Mouse (Mus musculus): ENCODE results near the gene Atp6v0e. TPM values are rescaled to one million over a fixed set of nuclear protein-coding genes. Genes with fewer than 3 reads are reported as not detected.
A peak's percentile ranks its signal among the peaks of the same experiment; 100 is the strongest.

The Atp6v0e gene
- polyA plus RNA-seq (2015; fragmentation: Nextera tagmentation; extraction: Ambion mirVana) = 141 and 154 TPM in 2 replicates

GRCm38 (mm10) chr17:26662978-26663683, at the start of gene Atp6v0e:
Atp6v0e (plus strand) TSS chr17:26663231.
- Histone ChIP-seq H3K4me3 (replicated peaks) (peak within 1 kb of the TSS; percentile 72), H3K9me3 (replicated peaks) (no peaks in the 10 kb centered on the region), H3K9ac (peak within 1 kb of the TSS; percentile 43), H3K27ac (replicated peaks) (0 out of 2 replicates have a peak within 1 kb of the TSS, but pooled peaks have one; percentile 26), H3K36me3 (replicated peaks) (no peaks in the 10 kb centered on the region), H3K27me3 (peaks cover 14% of the 10 kb centered on the region), H3K4me1 (replicated peaks) (peaks cover 28% of the 10 kb centered on the region), H3K4me2 (peak within 1 kb of the TSS; percentile 73)
- peak; percentile 71 for ATAC-seq (ENCODE audit: insufficient read depth)
- 2% methylated on average over 28 of the region's 28 CpGs for WGBS (ENCODE audit: insufficient replicate concordance)

- H3K9ac ChIP-seq = no peak overlapping the region
- no peak for ATAC-seq (ENCODE audit: insufficient read depth)
- no peaks in the 10 kb centered on the region for H3K27me3 ChIP-seq
- no peak overlapping the region for H3K4me2 ChIP-seq
- peaks cover 9% of the 10 kb centered on the region for H3K4me1 ChIP-seq (replicated peaks)
- 0 out of 2 replicates have a peak, but pooled peaks cover 3% of the 10 kb centered on the region for H3K36me3 ChIP-seq (replicated peaks)
- 68% methylated on average over 6 of the region's 6 CpGs for WGBS (ENCODE audit: insufficient replicate concordance)
- H3K27ac ChIP-seq (replicated peaks) = no peak overlapping the region
- H3K4me3 ChIP-seq (replicated peaks) = no peak overlapping the region
- H3K9me3 ChIP-seq (replicated peaks) = no peaks in the 10 kb centered on the region
These were observed 48.7 kb upstream of the Atp6v0e start for GRCm38 (mm10) chr17:26614286-26614685.

- WGBS (ENCODE audit: insufficient replicate concordance) = 71% methylated on average over 9 of the region's 9 CpGs
These were observed 48.1 kb upstream of the Atp6v0e start for GRCm38 (mm10) chr17:26614708-26615486.

GRCm38 (mm10) chr17:26616696-26617095, 46.3 kb upstream of the Atp6v0e start:
- 0 out of 2 replicates have a peak overlapping the region, but pooled peaks have one; percentile 11 for H3K27ac ChIP-seq (replicated peaks)

More at GRCm38 (mm10) chr17:26614708-26615486, 48.1 kb upstream of the Atp6v0e start:
- H3K9me3 ChIP-seq (replicated peaks) = no peaks in the 10 kb centered on the region
- no peak overlapping the region for H3K4me2 ChIP-seq
- peaks cover 9% of the 10 kb centered on the region for H3K4me1 ChIP-seq (replicated peaks)
- H3K9ac ChIP-seq = no peak overlapping the region
- no peak overlapping the region for H3K4me3 ChIP-seq (replicated peaks)
- no peak overlapping the region for H3K27ac ChIP-seq (replicated peaks)
- no peak for ATAC-seq (ENCODE audit: insufficient read depth)
- no peaks in the 10 kb centered on the region for H3K27me3 ChIP-seq
- 0 out of 2 replicates have a peak, but pooled peaks cover 3% of the 10 kb centered on the region for H3K36me3 ChIP-seq (replicated peaks)

GRCm38 (mm10) chr17:26618498-26618897, 44.5 kb upstream of the Atp6v0e start:
- no peaks in the 10 kb centered on the region for H3K9me3 ChIP-seq (replicated peaks)
- H3K4me2 ChIP-seq = no peak overlapping the region
- 71% methylated on average over 5 of the region's 5 CpGs for WGBS (ENCODE audit: insufficient replicate concordance)
- H3K4me3 ChIP-seq (replicated peaks) = no peak overlapping the region
- 0 out of 2 replicates have a peak, but pooled peaks cover 3% of the 10 kb centered on the region for H3K36me3 ChIP-seq (replicated peaks)
- H3K27me3 ChIP-seq = no peaks in the 10 kb centered on the region
- peaks cover 14% of the 10 kb centered on the region for H3K4me1 ChIP-seq (replicated peaks)
- ATAC-seq (ENCODE audit: insufficient read depth) = no peak
- H3K27ac ChIP-seq (replicated peaks) = no peak overlapping the region
- no peak overlapping the region for H3K9ac ChIP-seq

More at GRCm38 (mm10) chr17:26616696-26617095, 46.3 kb upstream of the Atp6v0e start:
- Histone ChIP-seq H3K36me3 (replicated peaks) (0 out of 2 replicates have a peak, but pooled peaks cover 3% of the 10 kb centered on the region), H3K4me2 (no peak overlapping the region), H3K27me3 (no peaks in the 10 kb centered on the region), H3K4me3 (replicated peaks) (no peak overlapping the region), H3K4me1 (replicated peaks) (peaks cover 11% of the 10 kb centered on the region), H3K9ac (no peak overlapping the region), H3K9me3 (replicated peaks) (no peaks in the 10 kb centered on the region)
- peak; percentile 81 for ATAC-seq (ENCODE audit: insufficient read depth)
- 51% methylated on average over 2 of the region's 2 CpGs for WGBS (ENCODE audit: insufficient replicate concordance)

- whole genome bisulfite sequencing (ENCODE audit: insufficient replicate concordance) = 72% methylated on average over 6 of the region's 6 CpGs
- no peak for ATAC-seq (ENCODE audit: insufficient read depth)
- no peak overlapping the region for H3K4me2 ChIP-seq
- no peak overlapping the region for H3K4me3 ChIP-seq (replicated peaks)
- peaks cover 14% of the 10 kb centered on the region for H3K4me1 ChIP-seq (replicated peaks)
- no peak overlapping the region for H3K27ac ChIP-seq (replicated peaks)
- no peak overlapping the region for H3K9ac ChIP-seq
- H3K36me3 ChIP-seq (replicated peaks) = peaks cover 3% of the 10 kb centered on the region; the same call in 1 of the 2 replicates
- no peaks in the 10 kb centered on the region for H3K9me3 ChIP-seq (replicated peaks)
- H3K27me3 ChIP-seq = no peaks in the 10 kb centered on the region
These were observed 43.5 kb upstream of the Atp6v0e start for GRCm38 (mm10) chr17:26619577-26619976.

- Histone ChIP-seq H3K9me3 (replicated peaks) (no peaks in the 10 kb centered on the region), H3K36me3 (replicated peaks) (peaks cover 9% of the 10 kb centered on the region; the same call in 1 of the 2 replicates), H3K27me3 (no peaks in the 10 kb centered on the region), H3K4me3 (replicated peaks) (no peak overlapping the region), H3K4me1 (replicated peaks) (peaks cover 14% of the 10 kb centered on the region), H3K9ac (no peak overlapping the region), H3K4me2 (no peak overlapping the region), H3K27ac (replicated peaks) (no peak overlapping the region)
- 75% methylated on average over 6 of the region's 6 CpGs for WGBS (ENCODE audit: insufficient replicate concordance)
- no peak for ATAC-seq (ENCODE audit: insufficient read depth)
These were observed 42.7 kb upstream of the Atp6v0e start for GRCm38 (mm10) chr17:26620292-26620691.

GRCm38 (mm10) chr17:26620786-26621766, 42.0 kb upstream of the Atp6v0e start:
- Histone ChIP-seq H3K4me1 (replicated peaks) (peaks cover 14% of the 10 kb centered on the region), H3K27me3 (no peaks in the 10 kb centered on the region), H3K9me3 (replicated peaks) (no peaks in the 10 kb centered on the region), H3K4me3 (replicated peaks) (no peak overlapping the region), H3K9ac (no peak overlapping the region), H3K4me2 (no peak overlapping the region), H3K36me3 (replicated peaks) (peaks cover 17% of the 10 kb centered on the region; the same call in 1 of the 2 replicates), H3K27ac (replicated peaks) (no peak overlapping the region)
- 75% methylated on average over 17 of the region's 17 CpGs for WGBS (ENCODE audit: insufficient replicate concordance)
- no peak for ATAC-seq (ENCODE audit: insufficient read depth)

GRCm38 (mm10) chr17:26621912-26622311, 41.1 kb upstream of the Atp6v0e start:
- peaks cover 9% of the 10 kb centered on the region for H3K4me1 ChIP-seq (replicated peaks)
- H3K27ac ChIP-seq (replicated peaks) = no peak overlapping the region
- ATAC-seq (ENCODE audit: insufficient read depth) = no peak
- H3K36me3 ChIP-seq (replicated peaks) = peaks cover 22% of the 10 kb centered on the region
- H3K4me3 ChIP-seq (replicated peaks) = no peak overlapping the region
- 63% methylated on average over 5 of the region's 5 CpGs for WGBS (ENCODE audit: insufficient replicate concordance)
- H3K9ac ChIP-seq = no peak overlapping the region
- no peak overlapping the region for H3K4me2 ChIP-seq
- H3K27me3 ChIP-seq = no peaks in the 10 kb centered on the region
- no peaks in the 10 kb centered on the region for H3K9me3 ChIP-seq (replicated peaks)

- 74% methylated on average over 6 of the region's 6 CpGs for WGBS (ENCODE audit: insufficient replicate concordance)
- H3K27ac ChIP-seq (replicated peaks) = no peak overlapping the region
- ATAC-seq (ENCODE audit: insufficient read depth) = no peak
- no peaks in the 10 kb centered on the region for H3K9me3 ChIP-seq (replicated peaks)
- H3K4me1 ChIP-seq (replicated peaks) = peaks cover 4% of the 10 kb centered on the region; the same call in 1 of the 2 replicates
- no peak overlapping the region for H3K4me3 ChIP-seq (replicated peaks)
- H3K27me3 ChIP-seq = no peaks in the 10 kb centered on the region
- H3K36me3 ChIP-seq (replicated peaks) = peaks cover 26% of the 10 kb centered on the region
- no peak overlapping the region for H3K9ac ChIP-seq
- no peak overlapping the region for H3K4me2 ChIP-seq
These were observed 39.0 kb upstream of the Atp6v0e start for GRCm38 (mm10) chr17:26623991-26624390.
